Mouse (Mus musculus) forebrain, embryonic 15.5 days (tissue): ENCODE measurements at regions not wholly inside any gene's neighbourhood (a gene's known extent, or its start where the extent isn't known, plus 50 kb on each side); places are given as distances from the start of the nearest gene placed in this dataset.

Experiments
- ATAC-seq: fragments of 200-750 bp; cut with Nextera tagmentation; replicated peaks from 2 replicates; pipeline ENCODE4 v1.8.0; 2017; ENCODE audit warnings: mild to moderate bottlenecking, moderate TSS enrichment, moderate library complexity
- H3K27ac ChIP-seq: fragments of 300-500 bp; sonication (generic); replicated peaks from 2 replicates; pipeline ENCODE4 v1.5.1; 2015; ENCODE audit warnings: mild to moderate bottlenecking, inconsistent platforms
- H3K27me3 ChIP-seq: fragments of 300-500 bp; sonication (generic); 2 replicates; pipeline ENCODE4 v1.6.1; 2015; ENCODE audit warnings: inconsistent platforms
- H3K36me3 ChIP-seq: fragments of 300-500 bp; sonication (generic); 2 replicates; pipeline ENCODE4 v1.6.1; 2015; ENCODE audit warnings: mild to moderate bottlenecking, inconsistent platforms
- H3K4me1 ChIP-seq: fragments of 300-500 bp; sonication (generic); 2 replicates; pipeline ENCODE4 v1.6.1; 2015; ENCODE audit warnings: inconsistent platforms
- H3K4me2 ChIP-seq: fragments of 300-500 bp; sonication (generic); replicated peaks from 2 replicates; pipeline ENCODE4 v1.6.1; 2015; ENCODE audit warnings: mild to moderate bottlenecking, inconsistent platforms
- H3K4me3 ChIP-seq: fragments of 300-500 bp; sonication (generic); 2 replicates; pipeline ENCODE4 v1.5.1; 2015; ENCODE audit warnings: mild to moderate bottlenecking, inconsistent platforms
- H3K9ac ChIP-seq: fragments of 300-500 bp; sonication (generic); replicated peaks from 2 replicates; pipeline ENCODE4 v1.6.1; 2015; ENCODE audit warnings: mild to moderate bottlenecking, inconsistent platforms
- H3K9me3 ChIP-seq: fragments of 300-500 bp; sonication (generic); 2 replicates; pipeline ENCODE4 v1.6.1; 2016; ENCODE audit warnings: inconsistent platforms
- WGBS: fragments of 180-500 bp; shearing (Covaris S2); methylation state at CpG from one replicate; pipeline ENCODE4 v1.1.7; 2015; ENCODE audit warnings: mixed read lengths; 5-methylcytosine and 5-hydroxymethylcytosine counted together

- no peak for ATAC-seq
- WGBS: 75% methylated on average over 6 of the region's 6 CpGs
- H3K4me2 ChIP-seq: no peak overlapping the region
Measured at GRCm38 (mm10) chr1:51678290-51678928, 200.2 kb upstream of the Nabp1 start.

GRCm38 (mm10) chr1:51677802-51678201, 199.6 kb upstream of the Nabp1 start:
- Histone ChIP-seq H3K36me3 (no peaks in the 10 kb centered on the region), H3K4me1 (no peaks in the 10 kb centered on the region), H3K4me3 (no peak overlapping the region), H3K4me2 (no peak overlapping the region), H3K27me3 (no peaks in the 10 kb centered on the region), H3K9me3 (no peaks in the 10 kb centered on the region), H3K9ac (no peak overlapping the region), H3K27ac (no peak overlapping the region)
- no peak for ATAC-seq
- WGBS: 27% methylated on average over 5 of the region's 5 CpGs

More at GRCm38 (mm10) chr1:51678290-51678928, 200.2 kb upstream of the Nabp1 start:
- no peaks in the 10 kb centered on the region for H3K36me3 ChIP-seq
- no peak overlapping the region for H3K9ac ChIP-seq
- H3K27me3 ChIP-seq: no peaks in the 10 kb centered on the region
- no peaks in the 10 kb centered on the region for H3K9me3 ChIP-seq
- no peak overlapping the region for H3K4me3 ChIP-seq
- H3K4me1 ChIP-seq: no peaks in the 10 kb centered on the region
- no peak overlapping the region for H3K27ac ChIP-seq

GRCm38 (mm10) chr1:51671691-51672090, 193.5 kb upstream of the Nabp1 start:
- Histone ChIP-seq H3K9ac (no peak overlapping the region), H3K4me2 (no peak overlapping the region), H3K36me3 (no peaks in the 10 kb centered on the region), H3K9me3 (no peaks in the 10 kb centered on the region), H3K27ac (0 out of 2 replicates have a peak overlapping the region, but pooled peaks have one; percentile 10), H3K4me1 (peaks cover 6% of the 10 kb centered on the region; the same call in 1 of the 2 replicates), H3K4me3 (no peak overlapping the region), H3K27me3 (no peaks in the 10 kb centered on the region)
- no peak for ATAC-seq
- WGBS: 56% methylated on average over 1 of the region's 1 CpGs

- H3K4me3 ChIP-seq: no peak overlapping the region
- H3K27me3 ChIP-seq: no peaks in the 10 kb centered on the region
- peak; percentile 90 for ATAC-seq
- peaks cover 6% of the 10 kb centered on the region; the same call in 1 of the 2 replicates for H3K4me1 ChIP-seq
- H3K36me3 ChIP-seq: no peaks in the 10 kb centered on the region
- no peak overlapping the region for H3K4me2 ChIP-seq
- no peaks in the 10 kb centered on the region for H3K9me3 ChIP-seq
- peak overlapping the region; percentile 31; the same call in 1 of the 2 replicates for H3K27ac ChIP-seq
- 37% methylated on average over 3 of the region's 3 CpGs for WGBS
- no peak overlapping the region for H3K9ac ChIP-seq
Measured at GRCm38 (mm10) chr1:51671287-51671686, 193.1 kb upstream of the Nabp1 start.

- H3K36me3 ChIP-seq: no peaks in the 10 kb centered on the region
- H3K4me1 ChIP-seq: peaks cover 6% of the 10 kb centered on the region; the same call in 1 of the 2 replicates
- WGBS: 51% methylated on average over 3 of the region's 3 CpGs
- no peak overlapping the region for H3K9ac ChIP-seq
- no peak overlapping the region for H3K4me3 ChIP-seq
- no peaks in the 10 kb centered on the region for H3K27me3 ChIP-seq
- H3K4me2 ChIP-seq: no peak overlapping the region
- no peak for ATAC-seq
- H3K27ac ChIP-seq: no peak overlapping the region
- H3K9me3 ChIP-seq: no peaks in the 10 kb centered on the region
Measured at GRCm38 (mm10) chr1:51670009-51670408, 191.8 kb upstream of the Nabp1 start.

GRCm38 (mm10) chr1:51668881-51669280, 190.7 kb upstream of the Nabp1 start:
- H3K36me3 ChIP-seq: no peaks in the 10 kb centered on the region
- H3K9ac ChIP-seq: no peak overlapping the region
- no peak overlapping the region for H3K4me3 ChIP-seq
- no peaks in the 10 kb centered on the region for H3K9me3 ChIP-seq
- H3K4me1 ChIP-seq: peaks cover 6% of the 10 kb centered on the region; the same call in 1 of the 2 replicates
- H3K27ac ChIP-seq: no peak overlapping the region
- ATAC-seq: no peak
- no peak overlapping the region for H3K4me2 ChIP-seq
- H3K27me3 ChIP-seq: no peaks in the 10 kb centered on the region

- no peaks in the 10 kb centered on the region for H3K4me1 ChIP-seq
- H3K36me3 ChIP-seq: no peaks in the 10 kb centered on the region
- no peak overlapping the region for H3K4me2 ChIP-seq
- WGBS: 94% methylated on average over 1 of the region's 1 CpGs
- H3K9ac ChIP-seq: no peak overlapping the region
- no peak overlapping the region for H3K4me3 ChIP-seq
- no peaks in the 10 kb centered on the region for H3K9me3 ChIP-seq
- ATAC-seq: no peak
- no peak overlapping the region for H3K27ac ChIP-seq
- H3K27me3 ChIP-seq: no peaks in the 10 kb centered on the region
Measured at GRCm38 (mm10) chr1:51660531-51660930, 182.3 kb upstream of the Nabp1 start.

GRCm38 (mm10) chr1:51657203-51657602, 179.0 kb upstream of the Nabp1 start:
- H3K27me3 ChIP-seq: no peaks in the 10 kb centered on the region
- no peak overlapping the region for H3K4me3 ChIP-seq
- H3K4me2 ChIP-seq: no peak overlapping the region
- H3K9me3 ChIP-seq: no peaks in the 10 kb centered on the region
- H3K36me3 ChIP-seq: no peaks in the 10 kb centered on the region
- no peaks in the 10 kb centered on the region for H3K4me1 ChIP-seq
- H3K27ac ChIP-seq: no peak overlapping the region
- 84% methylated on average over 4 of the region's 4 CpGs for WGBS
- no peak overlapping the region for H3K9ac ChIP-seq
- no peak for ATAC-seq

- peak; percentile 89 for ATAC-seq
- peaks cover 22% of the 10 kb centered on the region for H3K4me1 ChIP-seq
- 0% methylated on average over 3 of the region's 3 CpGs for WGBS
- no peaks in the 10 kb centered on the region for H3K27me3 ChIP-seq
- H3K9ac ChIP-seq: no peak overlapping the region
- H3K4me2 ChIP-seq: no peak overlapping the region
- no peaks in the 10 kb centered on the region for H3K9me3 ChIP-seq
- H3K4me3 ChIP-seq: no peak overlapping the region
- no peaks in the 10 kb centered on the region for H3K36me3 ChIP-seq
- H3K27ac ChIP-seq: peak overlapping the region; percentile 88
Measured at GRCm38 (mm10) chr1:51650653-51650995, 172.4 kb upstream of the Nabp1 start.

- WGBS: 9% methylated on average over 4 of the region's 4 CpGs
- peak; percentile 98 for ATAC-seq
Measured at GRCm38 (mm10) chr1:51649963-51650652, 171.9 kb upstream of the Nabp1 start.

GRCm38 (mm10) chr1:51647955-51648354, 169.7 kb upstream of the Nabp1 start:
- 90% methylated on average over 2 of the region's 2 CpGs for WGBS
- Histone ChIP-seq H3K9me3 (no peaks in the 10 kb centered on the region), H3K36me3 (no peaks in the 10 kb centered on the region), H3K4me1 (peaks cover 22% of the 10 kb centered on the region), H3K4me2 (no peak overlapping the region), H3K4me3 (no peak overlapping the region), H3K27ac (no peak overlapping the region), H3K27me3 (no peaks in the 10 kb centered on the region), H3K9ac (no peak overlapping the region)
- no peak for ATAC-seq

More at GRCm38 (mm10) chr1:51649963-51650652, 171.9 kb upstream of the Nabp1 start:
- Histone ChIP-seq H3K36me3 (no peaks in the 10 kb centered on the region), H3K27ac (peak overlapping the region; percentile 88), H3K27me3 (no peaks in the 10 kb centered on the region), H3K9me3 (no peaks in the 10 kb centered on the region), H3K4me1 (peaks cover 22% of the 10 kb centered on the region), H3K4me3 (no peak overlapping the region), H3K9ac (no peak overlapping the region), H3K4me2 (no peak overlapping the region)

- Histone ChIP-seq H3K27me3 (no peaks in the 10 kb centered on the region), H3K9me3 (no peaks in the 10 kb centered on the region), H3K9ac (no peak overlapping the region), H3K36me3 (no peaks in the 10 kb centered on the region), H3K4me2 (no peak overlapping the region), H3K4me3 (no peak overlapping the region), H3K27ac (no peak overlapping the region), H3K4me1 (peaks cover 8% of the 10 kb centered on the region)
- 28% methylated on average over 2 of the region's 2 CpGs for WGBS
- ATAC-seq: no peak
Measured at GRCm38 (mm10) chr1:51644399-51644798, 166.2 kb upstream of the Nabp1 start.
